Mouse (Mus musculus) myocyte (in vitro differentiated cells): ENCODE measurements around the gene Dusp13.

Experiments used
- E2F4 ChIP-seq: IDR thresholded peaks from one replicate; pipeline ENCODE4 v1.6.1; 2011; ENCODE audit warnings: mild to moderate bottlenecking, control low read depth, moderate library complexity; ENCODE audit not compliant: insufficient read depth
- MAX ChIP-seq: IDR thresholded peaks from one replicate; pipeline ENCODE4 v1.6.1; 2011; ENCODE audit warnings: low read depth, mild to moderate bottlenecking, control low read depth
- MYOD1 ChIP-seq, 3 experiments: IDR thresholded peaks; one replicate each; pipeline ENCODE4 v1.6.1; 2011; ENCODE audit warnings: control low read depth in 2 of 3, low read depth in 2 of 3, mild to moderate bottlenecking in 2 of 3, moderate library complexity in 1 of 3; ENCODE audit not compliant: insufficient read length in 2 of 3, control insufficient read depth in 1 of 3
- POLR2A ChIP-seq: IDR thresholded peaks from one replicate; pipeline ENCODE4 v1.6.1; 2011; ENCODE audit warnings: low read depth, mild to moderate bottlenecking, control low read depth, moderate library complexity; ENCODE audit not compliant: insufficient read length

DNA sequence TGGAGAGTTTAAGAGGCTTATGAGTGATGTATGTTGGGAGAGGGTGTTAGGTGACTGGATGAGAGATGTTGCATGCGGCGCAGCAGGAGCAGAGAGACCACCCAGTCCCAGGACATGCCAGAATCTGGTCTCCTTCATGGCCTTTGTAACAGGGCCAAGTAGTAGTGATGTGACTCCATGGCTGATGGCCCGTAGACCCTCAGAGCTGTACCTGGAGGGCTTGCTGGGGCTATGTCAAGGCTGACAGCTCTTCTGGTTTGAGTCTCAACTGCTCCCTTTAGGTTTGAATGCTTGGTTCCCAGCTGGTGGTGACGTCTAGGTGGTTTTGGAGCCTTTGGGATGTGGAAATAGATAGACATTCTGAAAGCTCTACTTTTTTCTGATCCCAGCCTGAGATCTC is 21.0 kb downstream of the Dusp13 start:
- no peak for TF ChIP-seq MYOD1 (IDR thresholded peaks at IDR 0.05; ENCODE audit: control insufficient read depth in 1 of 3, insufficient read length in 2 of 3, low read depth in 2 of 3)
- no peak for TF ChIP-seq POLR2A
- TF ChIP-seq MAX, result no peak
- TF ChIP-seq E2F4, result no peak
